Mouse (Mus musculus): ENCODE results near the gene Cd28. TPM values are rescaled to one million over a fixed set of nuclear protein-coding genes. Genes with fewer than 3 reads are reported as not detected.

Gene Cd28
- total and polyA plus RNA-seq, 3 experiments: not detected

GRCm38 (mm10) chr1:60799795-60800345, 83.3 kb downstream of the Cd28 start:
- Histone ChIP-seq H3K9me3 (replicated peaks; ENCODE audit: insufficient read depth, low read length) (no peaks in the 10 kb centered on the region), H3K79me2 (ENCODE audit: control insufficient read depth, insufficient read depth, low read length, poor library complexity) (no peaks in the 10 kb centered on the region), H3K4me3 (ENCODE audit: control insufficient read depth in 1 of 2, insufficient read depth in 1 of 2, low read depth in 2 of 2, low read length in 2 of 2) (no peak overlapping the region), H3K9ac (ENCODE audit: control insufficient read depth, low read depth, low read length, poor library complexity, severe bottlenecking) (no peak overlapping the region), H3K27ac (ENCODE audit: control insufficient read depth, low read depth, low read length) (no peak overlapping the region), H3K27me3 (ENCODE audit: control insufficient read depth in 1 of 2, insufficient read depth in 2 of 2, low read length in 2 of 2) (no peaks in the 10 kb centered on the region), H3K4me1 (ENCODE audit: control insufficient read depth in 1 of 2, insufficient read depth in 2 of 2, low read length in 2 of 2) (no peaks in the 10 kb centered on the region), H3K36me3 (ENCODE audit: control insufficient read depth in 1 of 2, insufficient read depth in 2 of 2, low read length in 2 of 2) (no peaks in the 10 kb centered on the region)
- no peak for TF ChIP-seq CHD2 (IDR thresholded peaks at IDR 0.05; ENCODE audit: low read length)
- no peak for TF ChIP-seq TBP (IDR thresholded peaks at IDR 0.05; ENCODE audit: low read depth, low read length)
- TF ChIP-seq ETS1 (IDR thresholded peaks at IDR 0.05; ENCODE audit: low read depth, low read length): no peak
- TF ChIP-seq POLR2AphosphoS2 (IDR thresholded peaks at IDR 0.05; ENCODE audit: low read length): no peak
- TF ChIP-seq USF2 (IDR thresholded peaks at IDR 0.05; ENCODE audit: borderline replicate concordance in 1 of 2, insufficient read depth in 1 of 2, low read depth in 1 of 2, low read length in 2 of 2): no peak
- TF ChIP-seq SMC3 (IDR thresholded peaks at IDR 0.05; ENCODE audit: low read depth, low read length): no peak
- DNase-seq (ENCODE audit: low read depth, low spot score): no peak

- Histone ChIP-seq H3K4me3 (ENCODE audit: control insufficient read depth in 1 of 2, insufficient read depth in 1 of 2, low read depth in 2 of 2, low read length in 2 of 2) (no peak overlapping the region), H3K27ac (ENCODE audit: control insufficient read depth, low read depth, low read length) (no peak overlapping the region), H3K79me2 (ENCODE audit: control insufficient read depth, insufficient read depth, low read length, poor library complexity) (no peaks in the 10 kb centered on the region), H3K36me3 (ENCODE audit: control insufficient read depth in 1 of 2, insufficient read depth in 2 of 2, low read length in 2 of 2) (no peaks in the 10 kb centered on the region), H3K9me3 (replicated peaks; ENCODE audit: insufficient read depth, low read length) (no peaks in the 10 kb centered on the region), H3K27me3 (ENCODE audit: control insufficient read depth in 1 of 2, insufficient read depth in 2 of 2, low read length in 2 of 2) (no peaks in the 10 kb centered on the region), H3K4me1 (ENCODE audit: control insufficient read depth in 1 of 2, insufficient read depth in 2 of 2, low read length in 2 of 2) (no peaks in the 10 kb centered on the region), H3K9ac (ENCODE audit: control insufficient read depth, low read depth, low read length, poor library complexity, severe bottlenecking) (no peak overlapping the region)
- DNase-seq (ENCODE audit: low read depth, low spot score): no peak
- no peak for TF ChIP-seq BHLHE40 (IDR thresholded peaks at IDR 0.05; ENCODE audit: borderline replicate concordance, low read depth, low read length)
- no peak for TF ChIP-seq RAD21 (IDR thresholded peaks at IDR 0.05; ENCODE audit: low read depth, low read length)
- TF ChIP-seq KAT2A (conservative IDR thresholded peaks at IDR 0.05; ENCODE audit: low read depth, low read length): no peak
- no peak for TF ChIP-seq ZMIZ1 (IDR thresholded peaks at IDR 0.05; ENCODE audit: low read depth, low read length)
- TF ChIP-seq HCFC1 (IDR thresholded peaks at IDR 0.05; ENCODE audit: low read depth, low read length): no peak
Measured at GRCm38 (mm10) chr1:60801210-60801671, 84.6 kb downstream of the Cd28 start.

GRCm38 (mm10) chr1:60803128-60803824, 86.7 kb downstream of the Cd28 start:
- Histone ChIP-seq H3K27me3 (ENCODE audit: control insufficient read depth in 1 of 2, insufficient read depth in 2 of 2, low read length in 2 of 2) (no peaks in the 10 kb centered on the region), H3K9me3 (replicated peaks; ENCODE audit: insufficient read depth, low read length) (no peaks in the 10 kb centered on the region), H3K4me1 (ENCODE audit: control insufficient read depth in 1 of 2, insufficient read depth in 2 of 2, low read length in 2 of 2) (no peaks in the 10 kb centered on the region), H3K36me3 (ENCODE audit: control insufficient read depth in 1 of 2, insufficient read depth in 2 of 2, low read length in 2 of 2) (no peaks in the 10 kb centered on the region), H3K27ac (ENCODE audit: control insufficient read depth, low read depth, low read length) (no peak overlapping the region), H3K4me3 (ENCODE audit: control insufficient read depth in 1 of 2, insufficient read depth in 1 of 2, low read depth in 2 of 2, low read length in 2 of 2) (no peak overlapping the region), H3K79me2 (ENCODE audit: control insufficient read depth, insufficient read depth, low read length, poor library complexity) (no peaks in the 10 kb centered on the region), H3K9ac (ENCODE audit: control insufficient read depth, low read depth, low read length, poor library complexity, severe bottlenecking) (no peak overlapping the region)
- DNase-seq (ENCODE audit: low read depth, low spot score): no peak
- TF ChIP-seq ETS1 (IDR thresholded peaks at IDR 0.05; ENCODE audit: low read depth, low read length): no peak
- no peak for TF ChIP-seq MAZ (IDR thresholded peaks at IDR 0.05; ENCODE audit: low read depth, low read length)
- no peak for TF ChIP-seq EP300 (IDR thresholded peaks at IDR 0.05; ENCODE audit: low read depth in 1 of 2, low read length in 2 of 2)
- no peak for TF ChIP-seq RCOR1 (IDR thresholded peaks at IDR 0.05; ENCODE audit: low read depth, low read length)
- no peak for TF ChIP-seq MYB (IDR thresholded peaks at IDR 0.05; ENCODE audit: low read depth, low read length)
- no peak for TF ChIP-seq NRF1 (IDR thresholded peaks at IDR 0.05; ENCODE audit: insufficient read depth, low read depth, low read length, poor library complexity, severe bottlenecking)
- TF ChIP-seq TCF12 (IDR thresholded peaks at IDR 0.05; ENCODE audit: low read depth, low read length): no peak
- no peak for TF ChIP-seq POLR2AphosphoS2 (IDR thresholded peaks at IDR 0.05; ENCODE audit: low read length)
- no peak for TF ChIP-seq SMC3 (IDR thresholded peaks at IDR 0.05; ENCODE audit: low read depth, low read length)
- TF ChIP-seq ELF1 (IDR thresholded peaks at IDR 0.05; ENCODE audit: low read depth, low read length): no peak
- TF ChIP-seq MYC (IDR thresholded peaks at IDR 0.05; ENCODE audit: low read depth, low read length): no peak
- no peak for TF ChIP-seq MAFK (IDR thresholded peaks at IDR 0.05; ENCODE audit: borderline replicate concordance, low read depth, low read length)
- no peak for TF ChIP-seq ZMIZ1 (IDR thresholded peaks at IDR 0.05; ENCODE audit: low read depth, low read length)
- TF ChIP-seq JUND (IDR thresholded peaks at IDR 0.05; ENCODE audit: low read depth, low read length): no peak
- no peak for TF ChIP-seq HCFC1 (IDR thresholded peaks at IDR 0.05; ENCODE audit: low read depth, low read length)
- TF ChIP-seq SIN3A (IDR thresholded peaks at IDR 0.05; ENCODE audit: low read length): no peak
- TF ChIP-seq KAT2A (conservative IDR thresholded peaks at IDR 0.05; ENCODE audit: low read depth, low read length): no peak
- no peak for TF ChIP-seq USF2 (IDR thresholded peaks at IDR 0.05; ENCODE audit: borderline replicate concordance in 1 of 2, insufficient read depth in 1 of 2, low read depth in 1 of 2, low read length in 2 of 2)
